Mouse (Mus musculus) intestine, embryonic 14.5 days (tissue): ENCODE results near the gene Spdef. TPM values are rescaled to one million over a fixed set of nuclear protein-coding genes. Genes with fewer than 3 reads are reported as not detected.

Source experiments
- ATAC-seq: fragments of 200-750 bp; cut with Nextera tagmentation; replicated peaks from 2 replicates; pipeline ENCODE4 v1.8.0; 2017; ENCODE audit warnings: low read depth, moderate number of reproducible peaks, moderate TSS enrichment, moderate library complexity; ENCODE audit not compliant: low FRiP score, low TSS enrichment
- DNase-seq: peaks from one replicate; pipeline ENCODE4 v3.0.0-alpha.2; 2018; ENCODE audit warnings: low spot score
- H3K27ac ChIP-seq: fragments of 300-500 bp; sonication (generic); 2 replicates; pipeline ENCODE4 v1.5.1; 2014; ENCODE audit warnings: low read depth, mild to moderate bottlenecking, control low read depth
- H3K27me3 ChIP-seq: fragments of 300-500 bp; sonication (generic); replicated peaks from 2 replicates; pipeline ENCODE4 v1.6.1; 2014; ENCODE audit warnings: low read length, control low read depth; ENCODE audit not compliant: control insufficient read depth, insufficient read depth
- H3K36me3 ChIP-seq: fragments of 300-500 bp; sonication (generic); 2 replicates; pipeline ENCODE4 v1.6.1; 2014; ENCODE audit warnings: low read length, control low read depth; ENCODE audit not compliant: control insufficient read depth, insufficient read depth
- H3K4me1 ChIP-seq: fragments of 300-500 bp; sonication (generic); replicated peaks from 2 replicates; pipeline ENCODE4 v1.6.1; 2014; ENCODE audit warnings: low read length, control low read depth, mixed read lengths; ENCODE audit not compliant: control insufficient read depth, insufficient read depth
- H3K4me2 ChIP-seq: fragments of 300-500 bp; sonication (generic); 2 replicates; pipeline ENCODE4 v1.6.1; 2014; ENCODE audit warnings: low read length
- H3K4me3 ChIP-seq: fragments of 300-500 bp; sonication (generic); 2 replicates; pipeline ENCODE4 v1.5.1; 2014; ENCODE audit warnings: low read depth, low read length, control low read depth, mixed read lengths
- H3K9ac ChIP-seq: fragments of 300-500 bp; sonication (generic); 2 replicates; pipeline ENCODE4 v1.6.1; 2014; ENCODE audit warnings: mild to moderate bottlenecking, low read length
- H3K9me3 ChIP-seq: fragments of 300-500 bp; sonication (generic); 2 replicates; pipeline ENCODE4 v1.6.1; 2016; ENCODE audit warnings: low read length, control low read depth; ENCODE audit not compliant: control insufficient read depth
- WGBS: fragments of 180-500 bp; shearing (Covaris S2); extraction: QIAGEN DNeasy Blood & Tissue Kit; methylation state at CpG from one replicate; pipeline ENCODE4 v1.1.7; 2014; 5-methylcytosine and 5-hydroxymethylcytosine counted together
- polyA plus RNA-seq: library from polyadenylated mRNA; unstranded; fragments of >200 nt; fragmentation: Nextera tagmentation; extraction: Ambion mirVana; gene quantifications from 2 replicates; pipeline ENCODE4 v1.2.1, GENCODE M21; 2014

Gene Spdef
- polyA plus RNA-seq, 1 experiment from 2014 or later, result 12.0 TPM

- Histone ChIP-seq H3K4me2 (no peak overlapping the region), H3K27ac (peak overlapping the region; percentile 4)
Observed at GRCm38 (mm10) chr17:27734344-27735073, 5.8 kb upstream of the Spdef start.

GRCm38 (mm10) chr17:27732694-27733093 is 3.9 kb upstream of the Spdef start:
- Histone ChIP-seq H3K4me2 (no peak overlapping the region), H3K9me3 (0 out of 2 replicates have a peak, but pooled peaks cover 3% of the 10 kb centered on the region), H3K4me1 (no peaks in the 10 kb centered on the region; the same call in 1 of the 2 replicates), H3K27me3 (no peaks in the 10 kb centered on the region), H3K9ac (no peak overlapping the region), H3K4me3 (no peak overlapping the region), H3K27ac (no peak overlapping the region), H3K36me3 (no peaks in the 10 kb centered on the region)
- DNase-seq, result no peak
- ATAC-seq, result no peak
- WGBS, result 77% methylated on average over 3 of the region's 3 CpGs

More at GRCm38 (mm10) chr17:27734344-27735073, 5.8 kb upstream of the Spdef start:
- Histone ChIP-seq H3K27me3 (no peaks in the 10 kb centered on the region), H3K9me3 (0 out of 2 replicates have a peak, but pooled peaks cover 3% of the 10 kb centered on the region), H3K4me3 (no peak overlapping the region), H3K4me1 (no peaks in the 10 kb centered on the region; the same call in 1 of the 2 replicates), H3K9ac (no peak overlapping the region), H3K36me3 (no peaks in the 10 kb centered on the region)
- ATAC-seq (peak; percentile 67), DNase-seq (no peak)
- WGBS, result 23% methylated on average over 13 of the region's 13 CpGs

GRCm38 (mm10) chr17:27732152-27732551 is 3.4 kb upstream of the Spdef start:
- ATAC-seq (no peak), DNase-seq (no peak)
- WGBS, result 60% methylated on average over 5 of the region's 5 CpGs
- Histone ChIP-seq H3K9ac (no peak overlapping the region), H3K4me2 (no peak overlapping the region), H3K4me3 (no peak overlapping the region), H3K9me3 (0 out of 2 replicates have a peak, but pooled peaks cover 3% of the 10 kb centered on the region), H3K4me1 (no peaks in the 10 kb centered on the region; the same call in 1 of the 2 replicates), H3K27ac (no peak overlapping the region), H3K36me3 (no peaks in the 10 kb centered on the region), H3K27me3 (no peaks in the 10 kb centered on the region)

- H3K27ac ChIP-seq, result no peak overlapping the region
- H3K36me3 ChIP-seq, result no peaks in the 10 kb centered on the region
- no peak overlapping the region for H3K4me3 ChIP-seq
- WGBS, result 29% methylated on average over 7 of the region's 7 CpGs
- ATAC-seq (no peak), DNase-seq (no peak)
- H3K4me2 ChIP-seq, result no peak overlapping the region
- H3K9me3 ChIP-seq, result 0 out of 2 replicates have a peak, but pooled peaks cover 3% of the 10 kb centered on the region
- no peaks in the 10 kb centered on the region for H3K27me3 ChIP-seq
- peaks cover 18% of the 10 kb centered on the region for H3K4me1 ChIP-seq
- no peak overlapping the region for H3K9ac ChIP-seq
Observed at GRCm38 (mm10) chr17:27726527-27726926, 2.2 kb downstream of the Spdef start.

GRCm38 (mm10) chr17:27725412-27725811 is 3.3 kb downstream of the Spdef start:
- H3K9ac ChIP-seq, result no peak overlapping the region
- no peak for DNase-seq
- ATAC-seq, result no peak
- no peaks in the 10 kb centered on the region for H3K27me3 ChIP-seq
- no peak overlapping the region for H3K27ac ChIP-seq
- no peak overlapping the region for H3K4me2 ChIP-seq
- no peaks in the 10 kb centered on the region for H3K36me3 ChIP-seq
- no peak overlapping the region for H3K4me3 ChIP-seq
- WGBS, result 25% methylated on average over 10 of the region's 10 CpGs
- 0 out of 2 replicates have a peak, but pooled peaks cover 2% of the 10 kb centered on the region for H3K9me3 ChIP-seq
- H3K4me1 ChIP-seq, result peaks cover 18% of the 10 kb centered on the region

GRCm38 (mm10) chr17:27725011-27725410 is 3.7 kb downstream of the Spdef start:
- no peak for DNase-seq
- H3K4me1 ChIP-seq, result peaks cover 18% of the 10 kb centered on the region
- ATAC-seq, result no peak
- no peaks in the 10 kb centered on the region for H3K27me3 ChIP-seq
- no peak overlapping the region for H3K27ac ChIP-seq
- H3K4me3 ChIP-seq, result no peak overlapping the region
- 43% methylated on average over 10 of the region's 10 CpGs for WGBS
- no peak overlapping the region for H3K9ac ChIP-seq
- H3K4me2 ChIP-seq, result no peak overlapping the region
- H3K36me3 ChIP-seq, result no peaks in the 10 kb centered on the region
- no peaks in the 10 kb centered on the region for H3K9me3 ChIP-seq

- H3K36me3 ChIP-seq, result no peaks in the 10 kb centered on the region
- no peak overlapping the region for H3K27ac ChIP-seq
- 20% methylated on average over 3 of the region's 3 CpGs for WGBS
- DNase-seq (no peak), ATAC-seq (no peak)
- H3K9me3 ChIP-seq, result no peaks in the 10 kb centered on the region
- H3K27me3 ChIP-seq, result no peaks in the 10 kb centered on the region
- H3K4me3 ChIP-seq, result no peak overlapping the region
- H3K9ac ChIP-seq, result no peak overlapping the region
- H3K4me1 ChIP-seq, result peaks cover 18% of the 10 kb centered on the region
- no peak overlapping the region for H3K4me2 ChIP-seq
Observed at GRCm38 (mm10) chr17:27724327-27724726, 4.4 kb downstream of the Spdef start.

- H3K9ac ChIP-seq, result no peak overlapping the region
- no peak overlapping the region for H3K27ac ChIP-seq
- no peaks in the 10 kb centered on the region for H3K9me3 ChIP-seq
- 79% methylated on average over 9 of the region's 9 CpGs for WGBS
- no peaks in the 10 kb centered on the region for H3K27me3 ChIP-seq
- no peak overlapping the region for H3K4me3 ChIP-seq
- peaks cover 19% of the 10 kb centered on the region for H3K4me1 ChIP-seq
- no peak overlapping the region for H3K4me2 ChIP-seq
- no peak for ATAC-seq
- no peak for DNase-seq
- no peaks in the 10 kb centered on the region for H3K36me3 ChIP-seq
Observed at GRCm38 (mm10) chr17:27721125-27721664, 7.6 kb downstream of the Spdef start.
